Mouse (Mus musculus) lung, adult 2 months (tissue): Measurements from ENCODE around the gene Adrm1.

Source experiments
- CTCF ChIP-seq: fragments of 200-500 bp; IDR thresholded peaks from 2 replicates; pipeline ENCODE4 v1.5.1; 2011; ENCODE audit warnings: mild to moderate bottlenecking, low read length, control low read depth; ENCODE audit not compliant: insufficient read depth
- POLR2A ChIP-seq: fragments of 200-500 bp; IDR thresholded peaks from 2 replicates; pipeline ENCODE4 v1.6.1; 2011; ENCODE audit warnings: low read depth, mild to moderate bottlenecking, control low read depth, low read length, borderline replicate concordance; ENCODE audit errors: extremely low read depth

DNA sequence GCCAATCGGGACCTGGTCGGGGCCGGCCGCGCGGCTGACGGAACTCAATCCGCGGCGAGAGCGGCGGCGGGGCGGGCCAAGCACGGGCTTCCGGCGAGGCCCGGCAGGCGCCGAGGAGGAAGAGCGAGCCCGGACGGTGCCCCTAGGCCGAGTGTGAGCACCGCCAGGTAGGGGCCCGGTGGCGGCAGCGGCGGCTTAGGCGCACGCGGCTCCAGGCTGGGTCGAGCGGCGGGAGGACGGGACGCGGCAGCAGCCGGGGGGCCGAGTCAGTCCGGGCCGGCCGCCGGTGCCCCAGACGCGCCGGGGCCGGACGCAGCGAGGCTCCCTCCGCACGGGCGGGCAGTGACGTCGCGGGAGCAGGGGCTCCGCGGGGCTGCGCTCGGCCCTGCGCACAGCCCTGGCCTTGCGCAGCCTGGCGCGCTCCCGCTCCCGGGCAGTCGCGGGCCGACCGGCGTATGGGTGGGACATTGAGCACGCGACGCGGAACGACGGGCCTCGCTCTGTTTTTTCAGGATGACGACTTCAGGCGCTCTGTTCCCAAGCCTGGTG is 311 bp downstream of the Adrm1 start:
- no peak for TF ChIP-seq CTCF
- peak; percentile 76 for TF ChIP-seq POLR2A
